Mouse (Mus musculus) gastrocnemius, postnatal 25 days (tissue): ENCODE data around the gene Ttc25. TPM values are rescaled to one million over a fixed set of nuclear protein-coding genes. Genes with fewer than 3 reads are reported as not detected.
"Not testable (repeated sequence)": the region's sequence is repeated elsewhere in the genome, so short reads cannot be mapped to it uniquely, and the experiment has no call there.

Source experiments
- DNase-seq: peaks from one replicate; pipeline ENCODE4 v3.0.0; 2022
- total RNA-seq, 2 experiments: library from RNA; stranded (reverse); gene quantifications; 1 replicate in 1 of 2; 2 replicates in 1 of 2; pipeline ENCODE4 v1.2.3; 2021

Ttc25 gene
- total RNA-seq, 2 experiments from 2014 or later, result 0.36 to 0.38 TPM

DNA sequence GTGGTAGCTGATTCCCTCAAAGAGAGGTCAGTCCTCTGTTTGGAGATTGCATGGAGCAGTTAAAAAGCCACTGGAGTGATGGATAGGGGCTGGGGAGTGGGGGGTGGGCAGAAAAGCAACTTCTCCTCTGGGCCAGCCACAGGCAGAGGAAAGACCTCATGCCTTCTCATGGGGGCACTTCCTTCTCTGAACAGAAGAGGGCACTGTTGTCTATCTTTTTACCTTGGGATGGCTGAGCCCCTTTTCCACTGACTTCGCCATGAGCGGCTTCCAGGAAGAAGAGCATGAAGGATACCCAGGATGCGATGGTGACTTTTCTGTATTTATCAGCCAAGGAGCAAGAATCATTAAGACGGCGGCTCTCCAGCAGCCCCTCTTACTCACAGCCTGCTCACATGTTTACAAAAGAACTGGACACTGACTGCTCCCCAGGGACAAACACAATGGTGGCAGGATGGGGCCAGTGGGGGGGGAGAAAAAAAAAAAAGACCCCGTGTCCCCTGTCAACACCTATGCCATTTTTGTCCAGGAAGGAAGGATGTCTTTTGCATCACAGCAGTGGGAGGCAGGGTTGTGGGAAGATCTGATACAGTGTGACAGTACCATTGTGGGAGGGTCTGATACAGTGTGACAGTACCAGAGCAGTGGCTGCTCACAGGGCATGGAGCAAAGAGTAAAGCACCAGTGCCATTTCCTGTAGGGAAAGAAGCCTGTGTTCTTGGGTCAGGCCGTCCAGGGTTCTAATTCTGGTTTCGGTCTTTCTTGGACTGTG lies 25.2 kb downstream of the Ttc25 start:
- DNase-seq, result peak; percentile 39

- DNase-seq, result peak; percentile 29
These were observed 25.8 kb downstream of the Ttc25 start for GRCm38 (mm10) chr11:100571202-100571567.

GRCm38 (mm10) chr11:100574188-100574587 lies 28.8 kb downstream of the Ttc25 start:
- no peak for DNase-seq

DNA sequence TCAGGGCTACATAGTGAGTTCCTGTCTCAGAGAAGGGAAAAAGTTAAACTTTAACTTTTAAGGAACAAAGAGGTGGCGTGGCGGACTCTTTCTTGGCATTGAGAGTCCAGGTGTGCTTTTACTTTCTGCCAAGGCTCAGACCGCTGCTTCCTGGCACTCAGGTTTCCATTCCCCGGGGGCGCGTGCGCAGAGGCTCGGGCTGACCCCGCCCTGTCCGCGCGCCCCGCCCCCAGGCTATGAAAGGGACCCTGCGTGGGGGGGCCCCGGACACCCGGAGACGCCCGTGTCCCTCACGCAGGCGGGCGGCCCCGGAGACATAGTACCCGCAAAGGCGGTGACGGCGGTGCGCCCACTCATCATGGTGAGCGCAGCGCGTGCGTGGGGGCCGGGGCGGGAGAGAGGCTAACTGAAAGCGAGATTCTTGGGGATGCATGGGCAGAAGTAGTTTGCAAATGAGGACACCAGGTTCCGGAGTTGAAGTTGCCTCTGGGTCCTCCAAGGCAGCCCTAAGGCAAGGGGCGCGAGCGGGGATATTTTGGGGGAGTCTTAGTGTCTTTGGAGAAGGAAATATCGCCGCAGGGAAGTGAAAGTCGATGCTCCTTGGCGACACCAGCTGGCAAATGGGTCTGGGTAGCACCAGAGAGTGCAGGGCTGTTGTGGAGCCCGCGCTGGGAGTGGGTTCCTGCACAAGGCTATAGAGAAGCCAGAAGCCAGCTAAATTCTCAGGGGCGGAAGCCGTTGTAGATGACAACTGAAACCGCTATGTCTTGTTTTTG lies 29.5 kb downstream of the Ttc25 start, which contains the start of gene Cnp:
Gene Cnp (plus strand): TSS at position 197 of the 776 bp plus-strand sequence.
- peak; percentile 77 for DNase-seq

GRCm38 (mm10) chr11:100575484-100575855 lies 30.1 kb downstream of the Ttc25 start:
- no peak for DNase-seq

- no peak for DNase-seq
These were observed 30.8 kb downstream of the Ttc25 start for GRCm38 (mm10) chr11:100576256-100576655.

- no peak for DNase-seq
These were observed 32.6 kb downstream of the Ttc25 start for GRCm38 (mm10) chr11:100577852-100578599.

- DNase-seq, result no peak
These were observed 33.9 kb downstream of the Ttc25 start for GRCm38 (mm10) chr11:100579116-100579799.

GRCm38 (mm10) chr11:100580275-100580674 lies 34.9 kb downstream of the Ttc25 start:
- DNase-seq, result no peak

DNA sequence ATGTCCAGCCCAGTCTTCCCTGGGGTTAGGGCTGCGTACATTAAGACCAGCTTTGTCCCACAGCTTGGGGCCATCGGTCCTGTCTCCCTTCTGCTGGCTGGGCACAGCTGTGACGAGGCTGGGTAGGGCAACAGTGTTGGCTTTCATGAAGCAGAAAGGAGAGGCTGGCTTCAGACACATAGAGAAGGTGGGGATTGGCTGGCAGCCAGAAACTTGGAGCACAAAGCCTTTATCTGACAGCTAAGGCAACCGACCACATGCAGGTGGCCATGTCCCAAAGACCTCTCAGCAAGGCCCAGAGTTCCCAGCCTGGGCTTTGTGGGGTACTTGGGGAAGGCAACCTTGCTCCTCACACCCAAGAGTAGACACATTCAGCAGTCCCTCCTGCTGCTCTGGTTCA lies 36.3 kb downstream of the Ttc25 start:
- DNase-seq, result no peak

DNA sequence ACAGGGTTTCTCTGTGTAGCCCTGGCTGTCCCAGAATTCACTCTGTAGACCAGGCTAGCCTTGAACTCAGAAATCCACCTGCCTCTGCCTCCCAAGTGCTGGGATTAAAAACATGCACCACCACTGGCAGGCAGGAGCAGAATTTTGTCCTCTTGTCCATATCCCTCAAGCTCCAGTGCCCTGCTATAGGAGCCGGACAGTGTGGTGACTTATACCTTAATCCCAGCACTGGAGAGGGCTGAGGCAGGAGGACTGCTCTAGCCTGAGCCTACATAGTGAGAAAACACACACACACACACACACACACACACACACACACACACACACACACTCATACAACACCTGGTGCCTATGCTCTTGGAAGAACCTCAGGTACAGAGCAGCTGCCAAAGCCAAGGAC lies 37.0 kb downstream of the Ttc25 start:
- not testable (repeated sequence) for DNase-seq

DNA sequence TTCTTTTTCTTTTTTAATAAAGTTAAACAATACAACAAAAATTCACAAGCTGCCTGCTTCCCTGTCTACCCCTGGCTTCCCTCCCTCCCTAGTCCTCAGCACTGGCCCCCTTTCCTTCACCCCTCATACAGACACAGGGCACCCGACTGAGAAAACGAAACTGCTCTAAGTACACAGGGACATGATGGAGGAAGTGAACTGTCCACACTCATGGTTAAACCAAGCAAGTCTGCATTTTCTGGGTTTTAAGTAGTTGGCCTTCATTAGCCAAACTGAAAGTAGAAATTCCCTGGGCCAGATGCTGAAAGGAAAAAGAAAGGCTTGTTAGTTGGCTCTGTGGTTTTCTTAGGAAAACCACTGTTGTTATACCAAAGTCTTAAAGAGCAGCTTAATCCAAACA lies 37.4 kb downstream of the Ttc25 start:
- DNase-seq, result no peak

DNA sequence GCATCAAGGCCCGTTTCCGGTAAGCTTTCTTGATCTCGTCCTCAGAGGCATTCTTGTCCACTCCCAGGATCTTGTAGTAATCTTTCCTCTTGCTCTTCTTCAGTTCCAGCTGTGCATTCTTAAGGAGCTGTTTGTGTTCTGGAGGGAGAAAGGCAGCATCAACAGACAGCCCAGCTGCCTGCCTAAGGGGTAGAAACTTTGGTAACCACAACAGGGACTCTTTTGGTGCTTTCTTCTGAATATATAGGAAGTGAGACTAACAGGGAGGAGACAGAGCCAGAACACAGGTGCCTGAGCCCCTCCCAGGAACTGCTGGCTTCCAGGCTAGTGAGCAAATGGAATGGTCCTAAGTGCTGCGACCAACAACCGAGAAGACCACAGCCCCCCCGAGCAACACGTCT lies 39.2 kb downstream of the Ttc25 start:
- DNase-seq, result no peak

GRCm38 (mm10) chr11:100585148-100585547 lies 39.7 kb downstream of the Ttc25 start:
- no peak for DNase-seq

DNA sequence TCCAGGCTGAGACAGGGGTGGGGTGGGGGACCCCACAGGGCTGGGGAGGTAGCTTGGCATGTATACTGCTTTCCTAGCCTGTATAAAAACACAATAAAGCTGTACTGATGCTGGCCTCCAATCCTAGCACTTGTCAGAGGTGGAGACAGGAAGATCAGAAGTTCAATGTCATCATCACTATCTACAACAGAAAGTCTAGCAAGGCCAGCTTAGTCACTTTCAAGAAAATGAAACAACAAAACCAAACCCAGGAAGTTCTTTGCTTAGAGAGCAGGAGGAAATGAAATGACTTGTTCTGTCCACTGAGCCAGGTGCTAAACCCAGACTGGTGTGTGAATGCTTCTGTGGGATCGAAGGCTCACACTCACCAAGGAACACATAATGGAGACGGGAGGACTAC lies 43.1 kb downstream of the Ttc25 start:
- DNase-seq, result no peak

DNA sequence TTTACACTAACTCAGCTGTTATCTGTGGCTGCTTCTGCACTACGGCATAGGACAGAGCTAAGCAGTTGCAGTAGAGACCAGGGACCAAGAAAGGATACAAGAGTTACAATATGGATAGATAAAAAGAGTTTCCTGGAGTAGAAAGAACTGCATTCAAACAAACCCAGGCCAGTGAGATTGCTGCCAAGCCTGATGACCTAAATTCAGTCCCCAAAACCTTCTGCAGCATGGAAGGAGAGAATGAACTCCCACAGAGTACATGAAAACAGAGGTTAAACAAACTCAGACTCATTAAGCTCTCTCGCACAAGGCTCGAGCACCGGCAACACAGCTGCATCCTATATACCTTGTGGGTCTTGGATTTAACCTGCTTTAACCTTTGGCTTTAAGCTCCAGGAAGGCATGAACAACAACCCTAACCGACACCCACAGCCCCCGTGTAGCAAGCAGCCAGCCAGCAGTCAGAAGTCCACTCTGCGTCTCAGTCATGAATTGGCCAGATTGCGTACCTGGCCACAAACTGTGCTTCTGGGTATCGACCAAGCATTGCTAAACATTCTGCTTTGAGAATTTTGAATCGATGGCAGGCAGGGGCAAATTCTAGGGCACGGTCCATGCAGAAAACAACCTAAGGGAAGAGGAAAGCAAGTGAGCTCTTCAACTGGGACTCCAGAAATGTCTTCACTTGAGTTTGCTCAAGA lies 47.1 kb downstream of the Ttc25 start:
- DNase-seq, result no peak

DNA sequence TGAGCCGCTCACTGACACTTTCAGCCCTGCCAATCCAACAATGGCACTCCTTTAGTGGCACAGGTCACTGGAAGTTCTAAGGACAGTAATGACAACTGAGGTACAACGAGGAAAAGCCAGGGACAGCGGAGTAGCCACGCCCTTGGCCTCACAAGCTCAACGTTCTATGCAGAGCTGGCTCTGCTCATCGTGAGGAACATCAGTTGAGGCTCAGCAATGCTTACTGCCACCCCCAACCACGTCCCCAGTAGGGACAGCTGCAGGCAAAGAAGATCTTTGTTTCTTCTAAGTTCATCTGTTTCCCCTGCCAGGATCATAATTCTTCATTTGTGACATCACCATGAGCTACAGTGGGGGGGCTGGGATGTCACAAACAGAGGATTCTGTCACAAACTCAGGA lies 49.2 kb downstream of the Ttc25 start:
- no peak for DNase-seq

GRCm38 (mm10) chr11:100595533-100595932 lies 50.1 kb downstream of the Ttc25 start:
- DNase-seq, result no peak

DNA sequence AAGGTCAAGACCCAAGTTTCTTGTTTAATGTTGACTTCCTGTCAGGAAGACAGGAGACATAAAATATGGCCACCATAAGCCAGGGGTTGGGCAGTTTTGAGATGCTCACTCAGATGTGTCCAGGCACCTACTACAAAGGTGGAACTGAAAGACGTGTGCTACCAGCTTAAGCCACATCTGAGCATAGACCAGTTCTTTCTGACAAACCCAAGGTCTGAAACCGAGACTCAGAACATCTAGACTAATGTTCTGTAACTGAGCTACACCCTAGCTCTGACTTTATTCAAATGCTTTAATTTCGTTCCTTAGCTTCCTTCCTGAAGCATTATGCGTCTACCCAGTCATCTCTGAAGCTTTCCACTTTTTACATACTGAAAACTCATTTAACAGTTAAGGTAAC lies 52.7 kb downstream of the Ttc25 start:
- DNase-seq, result no peak

- no peak for DNase-seq
These were observed 56.0 kb downstream of the Ttc25 start for GRCm38 (mm10) chr11:100601372-100601771.

DNA sequence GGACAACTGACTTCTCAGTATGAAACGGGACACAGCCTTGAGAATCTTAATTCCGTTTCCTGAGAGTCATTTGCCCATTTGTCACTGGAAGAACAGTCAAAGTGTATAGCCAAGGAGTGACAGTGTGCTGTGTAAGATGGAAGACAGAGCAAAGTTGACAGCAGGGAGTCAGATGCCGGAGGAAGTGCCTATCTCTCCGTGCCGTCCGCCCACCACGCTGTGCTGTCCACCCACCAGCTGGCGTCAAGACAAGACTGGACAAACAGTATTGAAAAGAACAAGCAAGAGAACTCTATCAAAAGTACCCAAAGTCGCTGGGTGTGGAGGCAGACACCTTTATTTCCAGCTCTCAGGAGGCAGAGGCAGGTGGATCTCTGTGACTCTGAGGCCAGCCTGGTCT lies 57.7 kb downstream of the Ttc25 start:
- no peak for DNase-seq

- no peak for DNase-seq
These were observed 58.4 kb downstream of the Ttc25 start for GRCm38 (mm10) chr11:100603813-100604212.
